Mouse (Mus musculus) thymus, adult 2 months (tissue): Measurements from ENCODE around the gene Slc38a7.

ENCODE experiments used
- CTCF ChIP-seq: fragments of 200-500 bp; IDR thresholded peaks from 2 replicates; pipeline ENCODE4 v1.5.1; 2012; ENCODE audit warnings: mild to moderate bottlenecking, control low read depth, low read length, moderate library complexity, borderline replicate concordance; ENCODE audit not compliant: control insufficient read depth, poor library complexity, insufficient read depth; ENCODE audit errors: extremely low read depth
- POLR2A ChIP-seq: fragments of 200-500 bp; IDR thresholded peaks from 2 replicates; pipeline ENCODE4 v1.6.1; 2012; ENCODE audit warnings: mild to moderate bottlenecking, low read length, control low read depth, moderate library complexity; ENCODE audit not compliant: control insufficient read depth, poor library complexity, insufficient read depth; ENCODE audit errors: extremely low read depth

- no peak for TF ChIP-seq CTCF
- TF ChIP-seq POLR2A = no peak
Observed at GRCm38 (mm10) chr8:95835891-95836290, 17.4 kb downstream of the Slc38a7 start.
